Mouse (Mus musculus): ENCODE data around the gene Ebf1.
"Not testable (repeated sequence)": the region's sequence is repeated elsewhere in the genome, so short reads cannot be mapped to it uniquely, and the experiment has no call there.

Gene Ebf1

GRCm38 (mm10) chr11:44616788-44617712 lies at the start of gene Ebf1:
Gene Ebf1, plus strand, starts transcription at chr11:44617317.
- peak; percentile 90 for DNase-seq (ENCODE audit: low spot score)

- DNase-seq (ENCODE audit: low spot score), result not testable (repeated sequence)
These were observed 46.8 kb upstream of the Ebf1 start for GRCm38 (mm10) chr11:44570336-44570735.

- DNase-seq (ENCODE audit: low spot score), result no peak
These were observed 44.3 kb upstream of the Ebf1 start for GRCm38 (mm10) chr11:44572781-44573180.

GRCm38 (mm10) chr11:44573396-44573795 lies 43.7 kb upstream of the Ebf1 start:
- no peak for DNase-seq (ENCODE audit: low spot score)

GRCm38 (mm10) chr11:44574391-44574790 lies 42.7 kb upstream of the Ebf1 start:
- DNase-seq (ENCODE audit: low spot score), result no peak

GRCm38 (mm10) chr11:44574820-44575219 lies 42.3 kb upstream of the Ebf1 start:
- no peak for DNase-seq (ENCODE audit: low spot score)

- DNase-seq (ENCODE audit: low spot score), result no peak
These were observed 39.2 kb upstream of the Ebf1 start for GRCm38 (mm10) chr11:44577911-44578310.

GRCm38 (mm10) chr11:44581277-44581683 lies 35.8 kb upstream of the Ebf1 start:
- DNase-seq (ENCODE audit: low spot score), result no peak

- DNase-seq (ENCODE audit: low spot score), result peak; percentile 73
These were observed 30.9 kb upstream of the Ebf1 start for GRCm38 (mm10) chr11:44586047-44586696.

GRCm38 (mm10) chr11:44593016-44593415 lies 24.1 kb upstream of the Ebf1 start:
- no peak for DNase-seq (ENCODE audit: low spot score)

- no peak for DNase-seq (ENCODE audit: low spot score)
These were observed 22.3 kb upstream of the Ebf1 start for GRCm38 (mm10) chr11:44594768-44595167.

- DNase-seq (ENCODE audit: low spot score), result no peak
These were observed 10.2 kb upstream of the Ebf1 start for GRCm38 (mm10) chr11:44606881-44607280.

GRCm38 (mm10) chr11:44608646-44609045 lies 8.5 kb upstream of the Ebf1 start:
- no peak for DNase-seq (ENCODE audit: low spot score)

- peak; percentile 95 for DNase-seq (ENCODE audit: low spot score)
These were observed 5.9 kb upstream of the Ebf1 start for GRCm38 (mm10) chr11:44610971-44611781.

GRCm38 (mm10) chr11:44612156-44612555 lies 5.0 kb upstream of the Ebf1 start:
- DNase-seq (ENCODE audit: low spot score), result no peak

GRCm38 (mm10) chr11:44612681-44613410 lies 4.3 kb upstream of the Ebf1 start:
- DNase-seq (ENCODE audit: low spot score), result peak; percentile 48

- no peak for DNase-seq (ENCODE audit: low spot score)
These were observed 3.5 kb upstream of the Ebf1 start for GRCm38 (mm10) chr11:44613411-44614180.

GRCm38 (mm10) chr11:44616078-44616787 lies 884 bp upstream of the Ebf1 start:
- no peak for DNase-seq (ENCODE audit: low spot score)

GRCm38 (mm10) chr11:44617734-44618586 lies 843 bp downstream of the Ebf1 start:
- DNase-seq (ENCODE audit: low spot score), result peak; percentile 58

Data from testis, postnatal 10 days (tissue).